22 mouse cellular contexts compared by ENCODE assay signal in the genomic region with DNA sequence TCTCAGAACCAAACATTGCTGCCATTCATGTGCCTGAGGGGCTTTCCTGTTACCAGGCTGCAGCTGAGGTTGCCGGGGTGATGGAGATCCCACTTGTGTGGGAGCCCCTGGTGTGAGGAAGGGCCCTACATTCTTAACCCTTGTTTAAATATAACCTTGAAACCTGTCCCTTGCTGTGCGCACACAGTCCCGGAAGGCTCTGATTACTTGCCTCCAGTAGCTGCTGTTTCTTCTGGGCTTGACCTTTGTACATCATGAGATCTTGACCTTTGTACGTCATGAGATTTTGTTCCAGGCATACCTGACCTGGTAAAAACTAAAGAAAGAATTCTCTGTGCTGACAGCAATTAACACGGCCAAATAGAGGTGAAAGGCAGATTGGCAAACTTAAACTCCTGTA.
A peak's percentile ranks its signal among the peaks of the same experiment; 100 is the strongest.
DNase-seq lines count a peak whose midpoint lies in the region; ATAC-seq and TF ChIP-seq lines count a peak whose summit lies in the region.
"Had no signal": no experiment of that assay in that cellular context is flagged by ENCODE, and none has a peak within 500 bp of the region (broad histone marks: within the 10 kb centered on the region; RNA-seq: fewer than 3 reads in every experiment).

No protein-coding gene starts in this region.

- H3K27ac ChIP-seq in liver, adult 2 months (replicated peaks; ENCODE audit: insufficient read depth, low read depth, low read length): peak overlapping the region; percentile 94
- no peak overlapping the region for H3K27ac ChIP-seq in liver, embryonic 12.5 days
- H3K27ac ChIP-seq in intestine, embryonic 15.5 days: no peak overlapping the region
- peak overlapping the region; percentile 64 for H3K27ac ChIP-seq in small intestine, adult 2 months (ENCODE audit: insufficient read depth, low read depth, low read length)
- H3K27ac ChIP-seq: heart, embryonic 15.5 days had no signal

- H3K27me3 ChIP-seq in liver, adult 2 months (ENCODE audit: control insufficient read depth, insufficient read depth, low read length): no peaks in the 10 kb centered on the region
- no peaks in the 10 kb centered on the region for H3K27me3 ChIP-seq in liver, embryonic 12.5 days (replicated peaks)
- H3K27me3 ChIP-seq in intestine, embryonic 15.5 days (replicated peaks): no peaks in the 10 kb centered on the region
- no peaks in the 10 kb centered on the region for H3K27me3 ChIP-seq in small intestine, adult 2 months (ENCODE audit: control insufficient read depth, insufficient read depth, low read length)
- H3K27me3 ChIP-seq: CH12.LX; heart, embryonic 15.5 days; Patski had no signal

- peaks cover 19% of the 10 kb centered on the region for H3K4me1 ChIP-seq in liver, adult 2 months (ENCODE audit: control insufficient read depth, insufficient read depth, low read length)
- H3K4me1 ChIP-seq in liver, embryonic 12.5 days: peaks cover 11% of the 10 kb centered on the region
- H3K4me1 ChIP-seq in intestine, embryonic 15.5 days (replicated peaks): 0 out of 2 replicates have a peak, but pooled peaks cover 4% of the 10 kb centered on the region
- peaks cover 8% of the 10 kb centered on the region for H3K4me1 ChIP-seq in small intestine, adult 2 months (ENCODE audit: control insufficient read depth, insufficient read depth, insufficient read length, low read length)

- H3K9ac ChIP-seq in liver, adult 2 months (ENCODE audit: low read depth, low read length): peak overlapping the region; percentile 32; the same call in 1 of the 2 replicates
- H3K9ac ChIP-seq in liver, embryonic 12.5 days: no peak overlapping the region
- no peak overlapping the region for H3K9ac ChIP-seq in intestine, embryonic 15.5 days
- H3K9ac ChIP-seq: heart, embryonic 15.5 days had no signal

- H3K36me3 ChIP-seq in liver, adult 2 months (ENCODE audit: control insufficient read depth, insufficient read depth, low read length): peaks cover 15% of the 10 kb centered on the region; the same call in 1 of the 2 replicates
- H3K36me3 ChIP-seq in liver, embryonic 12.5 days: peaks cover 22% of the 10 kb centered on the region
- no peaks in the 10 kb centered on the region for H3K36me3 ChIP-seq in intestine, embryonic 15.5 days
- H3K36me3 ChIP-seq in small intestine, adult 2 months (ENCODE audit: control insufficient read depth, insufficient read depth, low read length): peaks cover 11% of the 10 kb centered on the region
- H3K36me3 ChIP-seq: heart, embryonic 15.5 days had no signal

- H3K79me2 ChIP-seq in liver, adult 2 months (ENCODE audit: control insufficient read depth, insufficient read depth, low read length): peaks cover 7% of the 10 kb centered on the region; the same call in 1 of the 2 replicates

- DNase-seq in heart, adult 11 months: peak; percentile 74
- DNase-seq in heart, postnatal 14 days: no peak
- peak; percentile 92 for DNase-seq in liver, adult 2 months (ENCODE audit: extremely low read depth, low read depth, low spot score)
- no peak for DNase-seq in frontal cortex, postnatal 36 days (ENCODE audit: low spot score in 2 of 2)
- no peak for DNase-seq in testis, postnatal 14 days (ENCODE audit: low spot score)
- DNase-seq: cerebellum, adult 2 months; gastrocnemius, adult 2 months; heart, adult 18-20 months; lung, postnatal 36 days; spleen, adult 18-20 months; thymus, postnatal 25 days had no signal

- TF ChIP-seq POLR2A in liver, adult 2 months (IDR thresholded peaks at IDR 0.05; ENCODE audit: extremely low read depth, insufficient read depth, low read length): no peak
- no peak for TF ChIP-seq POLR2A in small intestine, adult 2 months (IDR thresholded peaks at IDR 0.05; ENCODE audit: low read depth, low read length)

- intact Hi-C loops in heart, postnatal 14 days (cut with DNase I): loop anchor here (2.0 kb wide), 2 partner anchors 13 to 63 kb away; no protein-coding TSS in a partner anchor

- WGBS in liver, adult 2 months: 30% methylated on average over 5 of the region's 5 CpGs
- 65% methylated on average over 5 of the region's 5 CpGs for WGBS in liver, embryonic 12.5 days (ENCODE audit: insufficient replicate concordance)
- 40% methylated on average over 5 of the region's 5 CpGs for WGBS in intestine, embryonic 15.5 days
- WGBS in small intestine, adult 2 months: 31% methylated on average over 5 of the region's 5 CpGs

- no peak for ATAC-seq in liver, embryonic 12.5 days
- ATAC-seq in intestine, embryonic 15.5 days: peak; percentile 75
- ATAC-seq: forebrain, embryonic 16.5 days; hindbrain, embryonic 16.5 days; Patski had no signal

- H3K4me2 ChIP-seq in liver, embryonic 12.5 days: no peak overlapping the region
- no peak overlapping the region for H3K4me2 ChIP-seq in intestine, embryonic 15.5 days (replicated peaks)
- H3K4me2 ChIP-seq: heart, embryonic 15.5 days; midbrain, embryonic 11.5 days had no signal

- TF ChIP-seq CTCF in liver, adult 2 months (IDR thresholded peaks at IDR 0.05; ENCODE audit: low read depth, low read length): no peak
- TF ChIP-seq CTCF in small intestine, adult 2 months (IDR thresholded peaks at IDR 0.05; ENCODE audit: extremely low read depth, insufficient read length, insufficient replicate concordance, low read depth, low read length): no peak

- no peak overlapping the region for H3K4me3 ChIP-seq in liver, adult 2 months (ENCODE audit: insufficient read depth, low read depth, low read length)
- no peak overlapping the region for H3K4me3 ChIP-seq in liver, embryonic 12.5 days
- H3K4me3 ChIP-seq in intestine, embryonic 15.5 days (replicated peaks): no peak overlapping the region
- no peak overlapping the region for H3K4me3 ChIP-seq in small intestine, adult 2 months (ENCODE audit: low read depth, low read length)
- H3K4me3 ChIP-seq: erythroblast, embryonic 14.5 days; gastrocnemius, adult 2 months; heart, embryonic 15.5 days; myocyte had no signal

- H3K9me3 ChIP-seq in liver, embryonic 12.5 days (replicated peaks): no peaks in the 10 kb centered on the region
- no peaks in the 10 kb centered on the region for H3K9me3 ChIP-seq in intestine, embryonic 15.5 days
- H3K9me3 ChIP-seq: heart, embryonic 15.5 days had no signal

Comparison
In these comparisons a context has a peak if more than half of its experiments do, and no peak if none do; other contexts are left out.
1. DNase-seq: peak in heart, adult 11 months (single experiment) and liver, adult 2 months (single experiment); none in heart, postnatal 14 days (0 of 2), frontal cortex, postnatal 36 days (0 of 2) and testis, postnatal 14 days (single experiment).
2. H3K27ac ChIP-seq: peak in liver, adult 2 months (single experiment) and small intestine, adult 2 months (single experiment); none in liver, embryonic 12.5 days (single experiment) and intestine, embryonic 15.5 days (single experiment).